Mouse (Mus musculus) heart, embryonic 11.5 days (tissue): ENCODE measurements around the gene Lamtor5. TPM values are rescaled to one million over a fixed set of nuclear protein-coding genes. Genes with fewer than 3 reads are reported as not detected.

ENCODE experiments used
- ATAC-seq: fragments of 200-750 bp; cut with Nextera tagmentation; replicated peaks from 2 replicates; pipeline ENCODE4 v1.8.0; 2017; ENCODE audit warnings: moderate library complexity; ENCODE audit not compliant: insufficient number of reproducible peaks, low FRiP score, low TSS enrichment
- H3K27ac ChIP-seq: fragments of 300-500 bp; sonication (generic); 2 replicates; pipeline ENCODE4 v1.5.1; 2014; ENCODE audit warnings: mild to moderate bottlenecking, low read depth, low read length
- H3K27me3 ChIP-seq: fragments of 300-500 bp; sonication (generic); 2 replicates; pipeline ENCODE4 v1.6.1; 2014; ENCODE audit warnings: mild to moderate bottlenecking, low read length, mixed read lengths; ENCODE audit not compliant: control insufficient read depth, insufficient read depth
- H3K36me3 ChIP-seq: fragments of 300-500 bp; sonication (generic); 2 replicates; pipeline ENCODE4 v1.6.1; 2014; ENCODE audit warnings: mild to moderate bottlenecking, low read length, moderate library complexity, mixed read lengths; ENCODE audit not compliant: control insufficient read depth, insufficient read depth
- H3K4me1 ChIP-seq: fragments of 300-500 bp; sonication (generic); 2 replicates; pipeline ENCODE4 v1.6.1; 2014; ENCODE audit warnings: low read length; ENCODE audit not compliant: control insufficient read depth, insufficient read depth
- H3K4me2 ChIP-seq: fragments of 300-500 bp; sonication (generic); 2 replicates; pipeline ENCODE4 v1.6.1; 2014; ENCODE audit warnings: mild to moderate bottlenecking, moderate library complexity
- H3K4me3 ChIP-seq: fragments of 300-500 bp; sonication (generic); 2 replicates; pipeline ENCODE4 v1.5.1; 2014; ENCODE audit warnings: low read depth, low read length
- H3K9ac ChIP-seq: fragments of 300-500 bp; sonication (generic); 2 replicates; pipeline ENCODE4 v1.6.1; 2014; ENCODE audit warnings: mild to moderate bottlenecking, low read depth, low read length, moderate library complexity
- H3K9me3 ChIP-seq: fragments of 300-500 bp; sonication (generic); replicated peaks from 2 replicates; pipeline ENCODE4 v1.6.1; 2016; ENCODE audit warnings: low read length; ENCODE audit not compliant: control insufficient read depth
- WGBS: fragments of 180-500 bp; shearing (Covaris S2); extraction: QIAGEN DNeasy Blood & Tissue Kit; methylation state at CpG from one replicate; pipeline ENCODE4 v1.1.7; 2014; ENCODE audit not compliant: insufficient replicate concordance; 5-methylcytosine and 5-hydroxymethylcytosine counted together
- polyA plus RNA-seq: library from polyadenylated mRNA; unstranded; fragments of >200 nt; fragmentation: Nextera tagmentation; extraction: Ambion mirVana; gene quantifications from 2 replicates; pipeline ENCODE4 v1.2.1, GENCODE M21; 2014

Lamtor5 gene
- polyA plus RNA-seq, 1 experiment from 2014 or later: 156 TPM

- no peaks in the 10 kb centered on the region for H3K27me3 ChIP-seq
- no peak overlapping the region for H3K4me2 ChIP-seq
- no peaks in the 10 kb centered on the region for H3K9me3 ChIP-seq
- 67% methylated on average over 7 of the region's 7 CpGs for WGBS
- no peak overlapping the region for H3K4me3 ChIP-seq
- no peak overlapping the region for H3K9ac ChIP-seq
- no peak overlapping the region for H3K27ac ChIP-seq
- H3K4me1 ChIP-seq: peaks cover 2% of the 10 kb centered on the region; the same call in 1 of the 2 replicates
- ATAC-seq: no peak
- H3K36me3 ChIP-seq: no peaks in the 10 kb centered on the region
Measured at GRCm38 (mm10) chr3:107256724-107257123, 21.9 kb upstream of the Lamtor5 start.

DNA sequence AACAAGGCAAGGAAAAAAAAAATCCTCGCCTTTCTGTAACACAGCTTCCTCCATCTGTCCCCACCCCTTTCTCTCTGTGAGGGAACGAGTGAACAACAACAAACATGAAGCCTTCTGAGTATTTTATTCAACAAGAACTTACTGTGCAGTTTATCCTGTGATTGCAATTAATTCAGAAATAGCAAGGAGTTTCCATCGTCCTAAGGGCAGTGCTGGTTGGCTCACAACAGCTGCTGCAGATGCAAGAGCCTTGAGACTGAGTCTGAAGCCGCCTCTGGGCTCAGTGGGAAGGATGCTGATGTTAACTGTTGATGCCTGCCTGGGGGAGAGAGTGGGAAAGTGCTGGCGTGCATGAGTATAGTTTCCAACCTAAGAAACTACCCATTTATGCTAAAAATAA, 20.7 kb upstream of the Lamtor5 start:
- Histone ChIP-seq H3K4me3 (no peak overlapping the region), H3K4me1 (peaks cover 2% of the 10 kb centered on the region; the same call in 1 of the 2 replicates), H3K27ac (no peak overlapping the region), H3K4me2 (no peak overlapping the region), H3K36me3 (no peaks in the 10 kb centered on the region), H3K9ac (no peak overlapping the region), H3K27me3 (no peaks in the 10 kb centered on the region), H3K9me3 (no peaks in the 10 kb centered on the region)
- ATAC-seq: no peak
- WGBS: 54% methylated on average over 5 of the region's 5 CpGs

GRCm38 (mm10) chr3:107260956-107261850, 17.5 kb upstream of the Lamtor5 start:
- H3K9ac ChIP-seq: no peak overlapping the region
- no peak overlapping the region for H3K27ac ChIP-seq
- peaks cover 2% of the 10 kb centered on the region; the same call in 1 of the 2 replicates for H3K4me1 ChIP-seq
- H3K27me3 ChIP-seq: no peaks in the 10 kb centered on the region
- ATAC-seq: no peak; the same call in 1 of the 2 replicates
- no peak overlapping the region for H3K4me2 ChIP-seq
- no peak overlapping the region for H3K4me3 ChIP-seq
- WGBS: 54% methylated on average over 8 of the region's 8 CpGs
- H3K36me3 ChIP-seq: no peaks in the 10 kb centered on the region
- H3K9me3 ChIP-seq: no peaks in the 10 kb centered on the region

DNA sequence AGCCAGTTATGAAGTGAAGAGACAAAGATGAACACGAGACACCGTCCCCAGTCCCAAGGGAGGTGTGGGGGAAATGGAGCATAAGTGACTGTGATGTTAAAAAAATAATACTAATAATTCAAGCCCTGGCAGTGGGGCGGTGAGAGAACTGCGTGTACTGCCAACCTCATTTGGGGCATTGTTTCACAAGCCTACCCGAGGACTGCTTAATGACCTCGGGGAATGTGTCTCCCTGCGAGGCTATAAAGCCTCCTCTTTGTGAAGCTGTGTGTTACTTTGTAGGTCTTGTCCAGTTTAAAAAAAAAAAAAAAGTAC, 16.9 kb upstream of the Lamtor5 start:
- Histone ChIP-seq H3K9me3 (no peaks in the 10 kb centered on the region), H3K27ac (no peak overlapping the region), H3K4me2 (no peak overlapping the region), H3K36me3 (no peaks in the 10 kb centered on the region), H3K4me3 (no peak overlapping the region), H3K27me3 (no peaks in the 10 kb centered on the region), H3K4me1 (peaks cover 2% of the 10 kb centered on the region; the same call in 1 of the 2 replicates), H3K9ac (no peak overlapping the region)
- ATAC-seq: no peak
- 70% methylated on average over 7 of the region's 7 CpGs for WGBS

GRCm38 (mm10) chr3:107266814-107267345, 11.8 kb upstream of the Lamtor5 start:
- Histone ChIP-seq H3K9me3 (no peaks in the 10 kb centered on the region), H3K27me3 (no peaks in the 10 kb centered on the region), H3K4me2 (no peak overlapping the region), H3K27ac (no peak overlapping the region), H3K4me1 (no peaks in the 10 kb centered on the region), H3K4me3 (no peak overlapping the region), H3K9ac (no peak overlapping the region), H3K36me3 (no peaks in the 10 kb centered on the region)
- WGBS: 71% methylated on average over 2 of the region's 2 CpGs
- ATAC-seq: no peak

GRCm38 (mm10) chr3:107272433-107272832, 6.2 kb upstream of the Lamtor5 start:
- 0 out of 2 replicates have a peak, but pooled peaks cover 3% of the 10 kb centered on the region for H3K27me3 ChIP-seq
- WGBS: 70% methylated on average over 3 of the region's 3 CpGs
- H3K36me3 ChIP-seq: no peaks in the 10 kb centered on the region
- H3K4me3 ChIP-seq: no peak overlapping the region
- no peaks in the 10 kb centered on the region for H3K4me1 ChIP-seq
- no peak for ATAC-seq
- H3K9ac ChIP-seq: no peak overlapping the region
- H3K27ac ChIP-seq: no peak overlapping the region
- H3K4me2 ChIP-seq: no peak overlapping the region
- no peaks in the 10 kb centered on the region for H3K9me3 ChIP-seq

DNA sequence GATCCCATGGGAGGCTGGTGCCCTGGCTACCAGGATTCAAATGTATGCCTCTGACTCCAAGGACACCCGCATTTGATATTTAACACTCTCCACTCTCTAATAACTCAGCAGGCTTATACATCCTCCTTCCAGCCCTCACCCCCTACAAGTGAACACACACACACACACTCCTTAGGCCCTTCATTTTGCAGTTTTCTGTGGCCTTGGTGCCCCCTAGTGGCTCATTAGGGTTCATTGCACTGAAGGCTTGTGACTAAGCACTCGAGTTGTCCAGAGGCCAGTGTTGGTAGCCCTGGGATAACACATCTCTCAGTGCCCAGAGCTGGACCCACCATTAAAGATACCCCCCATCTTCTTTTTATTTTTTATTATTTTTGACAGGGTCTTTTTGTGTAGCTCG, 4.8 kb upstream of the Lamtor5 start:
- Histone ChIP-seq H3K36me3 (no peaks in the 10 kb centered on the region), H3K4me2 (no peak overlapping the region), H3K27ac (no peak overlapping the region), H3K9ac (no peak overlapping the region), H3K9me3 (no peaks in the 10 kb centered on the region), H3K27me3 (0 out of 2 replicates have a peak, but pooled peaks cover 3% of the 10 kb centered on the region), H3K4me3 (no peak overlapping the region), H3K4me1 (no peaks in the 10 kb centered on the region)
- ATAC-seq: no peak; the same call in 1 of the 2 replicates
- 7% methylated on average over 3 of the region's 3 CpGs for WGBS

GRCm38 (mm10) chr3:107275351-107275750, 3.3 kb upstream of the Lamtor5 start:
- Histone ChIP-seq H3K27me3 (0 out of 2 replicates have a peak, but pooled peaks cover 3% of the 10 kb centered on the region), H3K36me3 (no peaks in the 10 kb centered on the region), H3K4me2 (no peak overlapping the region), H3K9ac (no peak overlapping the region), H3K9me3 (no peaks in the 10 kb centered on the region), H3K4me3 (no peak overlapping the region), H3K4me1 (peaks cover 6% of the 10 kb centered on the region; the same call in 1 of the 2 replicates), H3K27ac (no peak overlapping the region)
- ATAC-seq: no peak
- WGBS: 49% methylated on average over 5 of the region's 5 CpGs
